Mouse (Mus musculus) left cerebral cortex, postnatal 4 days (tissue): ENCODE data around the gene Rnf225. TPM values are rescaled to one million over a fixed set of nuclear protein-coding genes. Genes with fewer than 3 reads are reported as not detected.
A peak's percentile ranks its signal among the peaks of the same experiment; 100 is the strongest.
"Not testable (repeated sequence)": the region's sequence is repeated elsewhere in the genome, so short reads cannot be mapped to it uniquely, and the experiment has no call there.

Experiments used
- DNase-seq: peaks from one replicate; pipeline ENCODE4 v3.0.0-alpha.2; 2022
- intact Hi-C: fragments of 180-260 bp; cut with DNase I; formaldehyde crosslinking; loops from one replicate; pipeline ENCODE4 v1.15.1; 2025
- total RNA-seq, 2 experiments: library from RNA; stranded (reverse); gene quantifications; 2 replicates each; pipeline ENCODE4 v1.2.3; 2021

The Rnf225 gene
- total RNA-seq, 2 experiments from 2014 or later, result 1.2 to 1.6 TPM

DNA sequence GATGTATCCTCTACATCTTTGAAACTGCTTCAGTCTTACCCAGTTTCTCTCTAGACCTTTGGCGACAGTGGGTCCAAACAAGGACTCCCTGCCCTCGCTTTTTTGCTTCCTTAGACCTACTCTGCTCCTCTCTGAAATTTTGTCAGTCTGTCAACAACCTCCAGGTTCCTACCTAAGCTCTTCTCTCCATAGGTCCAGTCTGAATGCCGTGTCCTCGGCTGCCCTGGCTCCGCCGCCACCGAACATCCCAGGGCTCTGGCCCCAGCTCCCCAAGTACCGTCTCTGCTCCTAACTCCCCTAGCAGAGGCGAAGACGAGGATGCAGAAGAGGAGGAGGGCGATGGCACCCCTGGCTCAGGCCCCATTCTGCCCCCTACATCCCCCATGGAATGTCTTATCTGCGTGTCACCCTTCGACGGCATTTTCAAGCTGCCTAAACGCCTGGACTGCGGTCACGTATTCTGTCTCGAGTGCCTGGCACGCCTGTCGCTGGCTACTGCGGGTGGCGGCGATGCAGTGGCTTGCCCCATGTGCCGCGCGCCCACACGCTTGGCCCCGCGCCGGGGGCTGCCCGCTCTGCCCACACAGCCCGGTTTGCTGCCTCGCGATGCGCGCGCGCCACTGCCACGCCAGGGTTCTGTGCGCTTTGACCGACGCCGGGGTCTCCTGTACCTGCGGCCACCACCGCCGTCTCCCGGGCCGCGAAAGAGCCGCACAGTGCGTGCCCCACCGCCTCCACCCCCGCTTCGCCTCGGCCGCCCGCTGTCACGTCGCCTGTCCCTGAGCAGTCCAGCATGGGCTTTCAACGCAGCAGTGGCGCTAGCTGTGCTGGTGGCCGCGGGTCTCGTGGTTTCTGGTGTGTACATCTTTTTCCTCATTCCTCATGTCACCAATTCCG, 725 bp downstream of the Rnf225 start:
- intact Hi-C loops, result no loop called here

GRCm38 (mm10) chr7:12933615-12934140, 6.5 kb downstream of the Rnf225 start:
- intact Hi-C loops, result no loop called here
- no peak for DNase-seq

More for the DNA sequence above, 725 bp downstream of the Rnf225 start:
- peak; percentile 70 for DNase-seq

DNA sequence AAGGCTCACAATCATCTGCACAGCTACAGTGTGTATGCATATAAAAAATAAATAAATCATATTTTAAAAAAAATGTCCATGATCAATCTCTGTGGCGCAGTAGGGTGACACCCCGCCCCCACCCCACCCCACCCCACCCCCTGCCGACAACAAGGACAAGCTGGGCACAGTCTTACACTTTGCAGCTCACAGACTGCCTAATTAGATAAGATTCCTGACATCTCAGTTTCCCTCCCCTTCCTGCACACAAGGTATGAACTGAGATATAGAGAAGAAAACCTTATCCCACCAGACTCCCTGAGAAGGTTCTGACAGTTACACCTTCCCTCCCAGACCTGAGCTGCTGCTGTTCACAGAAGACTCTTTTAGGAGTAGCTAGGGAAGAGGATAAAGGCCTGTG, 7.6 kb downstream of the Rnf225 start:
- intact Hi-C loops, result no loop called here
- DNase-seq, result no peak

GRCm38 (mm10) chr7:12937254-12937803, 10.1 kb downstream of the Rnf225 start:
- intact Hi-C loops, DNase-seq: not testable (repeated sequence)

DNA sequence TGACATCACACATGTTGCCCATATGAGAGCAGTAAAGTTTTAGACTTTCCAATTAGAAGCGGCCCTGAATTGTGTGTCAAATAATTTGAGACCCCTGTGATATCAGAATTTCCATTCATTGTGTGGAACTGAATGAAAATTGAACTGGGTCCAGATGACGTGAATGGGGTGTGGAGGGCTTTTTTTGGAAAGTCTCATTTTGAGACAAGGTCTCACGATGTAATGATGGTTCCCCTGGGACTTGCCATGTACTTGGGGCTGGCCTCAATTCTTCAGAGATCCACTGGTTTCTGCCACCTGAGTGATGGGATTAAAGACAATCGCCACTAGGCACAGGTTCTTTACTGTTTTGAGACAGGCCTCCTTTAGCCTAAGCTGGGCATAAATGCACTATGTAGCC, 13.4 kb downstream of the Rnf225 start:
- no peak for DNase-seq
- intact Hi-C loops, result no loop called here

GRCm38 (mm10) chr7:12943488-12943887, 16.3 kb downstream of the Rnf225 start:
- intact Hi-C loops, result no loop called here
- DNase-seq, result no peak

GRCm38 (mm10) chr7:12949032-12949871, 22.0 kb downstream of the Rnf225 start:
- peak; percentile 91 for DNase-seq
- intact Hi-C loops, result no loop called here

- no peak for DNase-seq
- intact Hi-C loops, result no loop called here
Measured at GRCm38 (mm10) chr7:12949872-12950229, 22.6 kb downstream of the Rnf225 start.

DNA sequence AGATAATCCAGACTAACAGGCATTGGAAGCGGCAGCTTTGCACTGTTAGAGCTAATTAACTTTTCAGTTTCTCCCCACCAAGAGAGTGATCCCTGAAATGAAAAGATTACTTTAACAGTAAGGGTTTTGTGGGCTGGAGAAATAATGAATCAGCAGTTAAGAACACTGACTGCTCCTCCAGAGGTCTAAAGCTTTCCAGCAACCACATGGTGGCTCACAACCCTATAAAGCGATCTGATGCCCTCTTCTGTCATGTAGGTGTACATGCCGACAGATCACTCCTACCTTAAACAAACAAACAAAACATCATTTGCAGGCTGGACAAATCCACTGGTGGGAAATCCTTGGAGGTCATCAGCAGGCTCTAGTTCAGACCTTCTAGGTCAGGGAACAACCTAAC, 27.7 kb downstream of the Rnf225 start:
- DNase-seq, result no peak
- intact Hi-C loops, result no loop called here

GRCm38 (mm10) chr7:12957511-12957910, 30.3 kb downstream of the Rnf225 start:
- intact Hi-C loops, result no loop called here

DNA sequence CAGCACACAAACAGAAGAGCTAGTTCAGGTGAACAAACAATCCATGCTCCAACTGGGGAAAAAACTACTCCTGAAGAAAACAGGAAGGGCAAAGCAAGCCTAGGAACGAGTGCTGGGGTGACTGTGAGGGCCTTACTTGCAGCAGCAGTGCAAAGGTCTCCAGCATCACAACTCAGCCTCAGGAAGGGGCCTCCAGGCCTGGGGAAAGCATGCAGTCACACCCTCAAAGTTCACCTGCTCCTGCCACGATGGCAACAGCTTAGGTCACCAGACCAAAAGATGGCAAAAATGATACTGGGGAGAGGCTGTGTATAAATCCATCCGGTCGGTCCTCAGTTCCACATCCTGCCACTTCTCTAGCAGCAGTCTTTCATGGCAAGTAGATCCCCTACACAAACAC, 31.7 kb downstream of the Rnf225 start:
- no peak for DNase-seq
- intact Hi-C loops, result no loop called here

More at GRCm38 (mm10) chr7:12957511-12957910, 30.3 kb downstream of the Rnf225 start:
- DNase-seq, result no peak

- intact Hi-C loops, result no loop called here
- no peak for DNase-seq
Measured at GRCm38 (mm10) chr7:12959718-12960117, 32.5 kb downstream of the Rnf225 start.

DNA sequence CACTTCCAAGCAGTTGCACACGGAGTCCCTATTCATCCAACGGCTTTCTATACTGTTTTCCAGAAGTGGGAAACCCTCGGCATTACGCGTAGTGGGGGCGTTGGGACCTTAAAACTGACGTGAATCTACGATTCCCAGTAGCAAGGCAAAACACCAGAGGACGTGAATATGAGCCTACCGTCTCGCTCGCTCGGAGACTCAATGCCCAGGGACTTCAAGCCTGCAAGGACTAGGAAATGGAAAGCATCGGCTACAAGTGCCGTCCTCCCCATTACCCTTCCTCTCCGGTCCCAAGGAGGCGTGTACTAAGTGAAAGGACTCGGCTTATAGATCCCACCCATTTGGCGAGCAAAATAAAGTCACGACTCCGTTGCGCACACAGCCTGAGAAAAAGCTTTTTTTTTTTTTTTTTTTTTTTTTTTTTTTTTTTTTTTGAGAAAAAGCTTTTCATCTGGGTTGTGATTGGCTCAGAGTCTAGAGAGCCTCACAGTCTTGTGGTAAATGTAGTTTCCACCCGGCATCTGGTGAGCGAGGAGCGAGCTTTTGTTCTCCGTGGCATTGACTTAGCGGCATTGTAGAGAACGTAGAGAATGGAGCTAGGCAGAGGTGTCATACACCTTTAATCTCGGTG, 34.4 kb downstream of the Rnf225 start:
- intact Hi-C loops, result no loop called here
- peak; percentile 45 for DNase-seq

- intact Hi-C loops, result no loop called here
- peak; percentile 91 for DNase-seq
Measured at GRCm38 (mm10) chr7:12965678-12966091, 38.5 kb downstream of the Rnf225 start, which contains the start of gene Zfp324. Zfp324 (plus strand) TSS chr7:12965838.

- peak; percentile 80 for DNase-seq
- intact Hi-C loops, result no loop called here
Measured at GRCm38 (mm10) chr7:12966104-12966845, 39.1 kb downstream of the Rnf225 start.

DNA sequence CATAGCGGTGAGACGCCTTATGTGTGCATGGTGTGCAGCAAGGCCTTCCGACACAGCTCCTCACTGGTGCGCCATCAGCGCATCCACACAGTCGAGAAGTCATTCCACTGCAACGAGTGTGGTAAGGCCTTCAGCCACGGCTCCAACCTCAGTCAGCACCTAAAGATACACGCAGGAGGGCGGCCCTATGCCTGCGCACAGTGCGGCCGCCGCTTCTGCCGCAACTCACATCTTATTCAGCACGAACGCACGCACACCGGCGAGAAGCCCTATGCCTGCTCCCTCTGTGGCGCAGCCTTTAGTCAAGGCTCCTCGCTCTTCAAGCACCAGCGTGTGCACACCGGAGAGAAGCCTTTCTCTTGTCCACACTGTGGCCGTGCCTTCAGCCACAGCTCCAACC, 43.7 kb downstream of the Rnf225 start:
- no peak for DNase-seq
- intact Hi-C loops, result no loop called here

GRCm38 (mm10) chr7:12977682-12978389, 50.6 kb downstream of the Rnf225 start, which contains the start of gene Zfp446:
Zfp446 (plus strand) TSS chr7:12977848.
- DNase-seq, result peak; percentile 99
- intact Hi-C loops, result no loop called here

- no peak for DNase-seq
- intact Hi-C loops, result no loop called here
Measured at GRCm38 (mm10) chr7:12978931-12979722, 51.9 kb downstream of the Rnf225 start.
